Mouse (Mus musculus): ENCODE data around the gene Slc35e3.

Slc35e3 gene

GRCm38 (mm10) chr10:117683734-117684037 lies 62.5 kb downstream of the Slc35e3 start:
- no peak for DNase-seq (ENCODE audit: low spot score)

Data from embryo, embryonic 10 days (tissue).